Mouse (Mus musculus) hematopoietic stem cell, adult 5-6 weeks (primary cell): ENCODE data around the gene Nt5e. TPM values are rescaled to one million over a fixed set of nuclear protein-coding genes. Genes with fewer than 3 reads are reported as not detected.

Experiments used
- ATAC-seq, 2 experiments: fragments of 125-278 bp in 1 of 2; replicated peaks in 1 of 2; 2 replicates each; pipeline ENCODE4 v1.8.0; 2016 to 2017; ENCODE audit warnings: inconsistent platforms in 2 of 2, mild to moderate bottlenecking in 2 of 2, moderate number of reproducible peaks in 2 of 2, low read depth in 1 of 2, moderate TSS enrichment in 1 of 2; ENCODE audit not compliant: low FRiP score in 2 of 2, poor library complexity in 2 of 2, severe bottlenecking in 2 of 2, insufficient read depth in 1 of 2, low TSS enrichment in 1 of 2
- total RNA-seq: library from RNA; stranded (forward); fragments of 172-1452, 232-1000 nt; gene quantifications from 2 replicates; pipeline ENCODE4 v1.2.3, GENCODE M21; 2017

The Nt5e gene
- total RNA-seq, 1 experiment from 2014 or later: 2.0 TPM

DNA sequence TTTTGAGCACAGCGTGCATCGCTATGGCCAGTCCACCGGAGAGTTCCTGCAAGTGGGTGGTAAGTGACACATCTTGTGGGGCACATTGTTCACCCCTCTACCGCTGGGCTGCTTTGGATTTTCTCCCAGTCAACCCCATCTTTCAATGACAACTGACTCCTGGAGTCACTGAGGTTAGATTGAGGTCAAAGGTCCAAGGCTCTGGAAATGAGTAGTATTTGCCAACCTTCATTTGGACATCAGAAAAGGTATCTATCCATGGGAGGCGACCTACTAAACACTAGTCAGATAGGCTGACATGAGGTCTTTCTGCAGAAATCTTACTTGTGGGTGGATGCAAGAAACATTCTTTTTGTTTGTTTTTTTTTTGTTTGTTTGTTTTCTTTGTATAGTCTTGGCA is 40.3 kb downstream of the Nt5e start:
- no peak for ATAC-seq

DNA sequence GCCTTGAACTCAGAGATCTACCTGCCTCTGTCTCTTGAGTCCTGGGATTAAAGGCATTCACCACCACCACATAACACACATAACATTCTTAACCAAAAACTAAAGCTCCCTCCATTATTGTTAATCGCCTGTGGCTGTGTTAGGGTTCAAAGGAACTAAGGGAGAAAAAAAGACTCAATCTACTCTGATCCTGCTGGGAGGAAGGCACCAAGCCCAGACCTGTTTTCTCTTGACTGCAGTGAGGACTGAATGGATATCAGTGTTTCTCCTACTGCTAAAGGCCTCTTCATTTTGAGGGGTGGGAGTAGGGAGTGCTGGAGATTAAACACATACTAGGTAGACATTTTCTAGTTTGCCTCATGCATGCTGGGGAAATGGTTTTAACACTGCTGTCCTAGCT is 40.8 kb downstream of the Nt5e start:
- no peak for ATAC-seq

DNA sequence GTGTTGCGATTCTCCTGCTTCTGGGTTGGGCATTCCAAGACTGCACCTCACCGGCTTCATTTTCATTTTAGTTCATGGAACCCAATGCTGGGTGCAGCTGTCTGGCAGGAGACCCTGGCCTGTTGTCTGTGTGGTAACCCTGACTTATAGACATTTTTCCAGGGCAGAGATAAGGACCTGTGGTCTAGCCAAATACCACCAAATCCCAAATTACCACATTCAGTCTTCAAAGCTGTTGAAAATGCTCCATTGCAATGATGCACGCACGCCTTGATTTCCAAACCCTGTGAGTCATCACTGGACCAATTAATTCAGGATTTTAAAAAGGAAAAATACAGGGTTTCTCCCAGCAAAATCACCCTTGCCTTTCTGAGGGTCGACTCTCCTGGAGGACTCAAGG is 41.5 kb downstream of the Nt5e start:
- no peak for ATAC-seq

DNA sequence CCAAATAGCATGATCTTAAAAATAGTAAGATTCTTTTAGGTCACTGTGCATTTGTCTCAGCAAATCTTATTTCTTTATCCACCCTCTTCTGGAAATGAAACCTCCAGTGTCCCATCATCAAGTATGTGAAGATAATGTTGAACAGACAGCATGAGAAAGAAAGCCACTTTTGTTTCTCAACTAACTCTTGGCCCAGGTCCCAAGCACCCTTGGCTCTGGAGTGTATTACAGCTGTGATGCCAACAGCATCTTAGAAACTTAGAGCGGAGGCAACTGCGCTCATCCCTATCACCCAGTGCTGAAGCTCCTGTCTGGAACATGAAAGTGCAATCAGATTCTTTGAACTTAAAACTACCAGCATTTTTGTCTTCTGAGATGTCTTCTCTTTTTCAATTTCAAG is 42.7 kb downstream of the Nt5e start:
- ATAC-seq: no peak

DNA sequence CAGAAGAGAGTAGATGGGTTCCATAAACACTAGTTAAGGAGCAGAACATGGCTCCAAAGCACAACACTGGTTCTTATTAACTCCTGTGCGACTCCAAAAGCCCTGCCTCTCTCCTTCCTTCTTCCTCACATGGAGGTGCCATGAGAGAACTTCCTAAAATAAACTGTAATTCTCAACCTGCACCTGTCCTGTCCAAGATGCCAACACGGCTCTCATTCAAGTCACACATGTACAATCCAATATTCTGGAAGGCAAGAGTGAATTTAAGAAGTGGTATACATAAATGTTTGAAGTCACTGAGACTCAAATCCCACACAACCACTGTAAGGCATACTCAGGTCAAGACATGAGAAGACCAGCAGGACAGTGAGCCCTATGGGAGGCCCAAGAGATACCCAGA is 44.2 kb downstream of the Nt5e start:
- ATAC-seq: no peak

DNA sequence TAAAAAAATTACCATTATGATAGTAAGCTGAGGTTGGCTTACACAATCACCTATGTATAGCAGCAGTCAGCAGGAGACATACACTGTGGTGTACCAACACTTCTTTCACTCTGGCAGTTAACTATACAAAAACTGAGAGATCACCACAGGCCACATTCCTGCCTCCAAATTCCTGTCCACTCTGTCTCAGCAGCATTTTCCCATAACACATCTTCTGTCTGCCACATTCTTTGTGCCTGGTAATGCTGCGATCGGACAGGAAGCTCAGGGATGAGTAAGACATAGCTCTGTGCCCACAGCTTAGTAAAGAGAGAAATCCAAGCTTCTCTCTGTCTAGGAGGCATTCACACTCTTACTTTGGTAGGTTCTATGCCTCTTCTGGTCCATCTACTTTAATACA is 46.0 kb downstream of the Nt5e start:
- ATAC-seq: no peak

DNA sequence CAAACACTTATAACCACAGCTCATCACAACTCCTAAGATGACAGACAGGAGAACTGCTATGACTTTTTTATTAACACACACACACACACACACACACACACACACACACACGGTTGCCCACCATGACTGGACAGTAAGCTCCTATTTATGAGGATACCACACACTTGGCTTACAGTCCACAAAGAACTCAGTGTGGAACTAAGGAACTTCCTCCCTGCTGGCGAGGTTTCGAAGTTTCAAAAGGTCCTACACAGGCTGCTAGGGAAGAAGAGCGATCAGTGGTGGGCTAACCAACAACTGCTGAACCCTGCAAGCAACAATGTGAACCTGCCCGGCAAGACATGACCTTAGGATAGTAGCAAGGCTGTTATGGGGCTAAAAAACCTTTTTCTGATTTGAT is 50.5 kb downstream of the Nt5e start:
- peak; percentile 40 to 67; a peak in 3 of 4 replicates for ATAC-seq

DNA sequence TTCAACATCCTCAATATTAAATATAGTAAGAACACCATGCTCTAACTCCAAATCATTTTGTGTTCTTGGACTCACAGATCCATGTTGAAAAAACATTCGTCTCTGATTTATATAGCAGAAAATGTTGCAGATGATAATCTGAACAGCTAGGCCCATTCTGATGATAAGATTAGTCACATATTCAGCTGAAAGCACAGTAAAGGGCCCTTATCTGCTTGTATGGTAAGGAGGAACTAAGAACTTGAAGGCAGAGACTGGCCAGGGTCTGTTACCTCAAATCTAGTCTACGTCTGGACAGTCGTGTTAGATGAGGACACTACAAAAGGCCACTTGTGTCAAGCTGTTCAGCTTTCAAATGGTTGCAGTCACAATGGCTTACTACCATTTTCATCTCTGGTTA is 52.1 kb downstream of the Nt5e start:
- no peak for ATAC-seq

DNA sequence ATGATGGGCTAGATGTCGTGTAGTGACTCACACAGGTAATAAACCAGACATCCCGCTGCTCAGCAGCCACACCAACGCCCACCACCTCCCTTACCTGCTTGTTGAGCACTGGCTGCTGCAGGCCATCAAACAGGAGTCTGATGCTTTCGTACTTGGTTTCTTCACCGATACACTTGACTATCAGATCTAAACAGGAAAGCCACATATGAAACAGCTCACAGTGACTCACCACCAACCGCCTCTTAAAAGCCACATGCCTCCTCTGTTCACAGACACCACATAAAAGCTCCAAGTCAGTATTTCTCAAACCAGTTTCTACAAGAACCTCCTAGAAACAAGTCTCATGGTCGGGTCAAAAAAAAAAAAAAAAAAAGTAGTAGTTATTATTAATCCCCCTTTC is 53.1 kb downstream of the Nt5e start:
- peak; percentile 93 for ATAC-seq

DNA sequence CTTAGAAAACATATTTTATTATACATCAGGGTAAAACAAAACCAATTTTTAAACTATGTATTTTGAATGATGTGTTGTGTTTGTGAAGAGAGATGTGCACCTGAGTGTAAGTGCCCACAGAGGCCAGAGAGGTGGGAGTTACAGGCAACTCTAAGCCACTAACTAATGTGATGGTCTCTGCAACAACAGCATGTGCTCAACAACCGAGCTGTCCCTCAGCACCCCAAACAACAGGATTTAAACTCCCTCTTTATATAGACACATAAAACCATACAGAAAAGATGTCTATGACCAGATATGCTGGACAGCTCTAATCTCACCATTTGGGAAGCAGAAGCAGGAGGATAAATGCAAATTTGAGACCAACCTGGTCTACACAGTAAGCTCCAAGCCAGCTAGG is 53.5 kb downstream of the Nt5e start:
- ATAC-seq: 0 out of 4 replicates have a peak, but pooled peaks of 1 of the 2 experiments have one; percentile 13

DNA sequence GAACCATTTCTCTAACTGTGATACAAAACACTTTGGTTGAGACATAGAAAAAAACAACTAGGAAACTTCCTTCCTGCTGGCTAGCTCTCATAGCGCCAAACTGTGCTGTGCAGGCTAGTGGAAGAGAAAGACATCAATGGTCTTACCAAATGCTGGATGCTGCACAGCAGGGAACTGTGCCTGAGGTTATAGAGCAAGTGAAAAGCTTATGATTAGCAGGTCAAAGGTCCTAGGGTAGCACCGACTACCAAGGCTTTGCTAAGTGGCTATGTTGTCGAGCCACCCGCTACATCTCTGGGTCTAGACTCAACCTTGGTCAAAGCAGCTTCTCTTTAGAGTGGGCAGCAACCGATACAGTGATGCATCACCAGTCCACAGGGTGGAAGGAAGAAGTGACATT is 61.8 kb downstream of the Nt5e start:
- ATAC-seq: no peak

DNA sequence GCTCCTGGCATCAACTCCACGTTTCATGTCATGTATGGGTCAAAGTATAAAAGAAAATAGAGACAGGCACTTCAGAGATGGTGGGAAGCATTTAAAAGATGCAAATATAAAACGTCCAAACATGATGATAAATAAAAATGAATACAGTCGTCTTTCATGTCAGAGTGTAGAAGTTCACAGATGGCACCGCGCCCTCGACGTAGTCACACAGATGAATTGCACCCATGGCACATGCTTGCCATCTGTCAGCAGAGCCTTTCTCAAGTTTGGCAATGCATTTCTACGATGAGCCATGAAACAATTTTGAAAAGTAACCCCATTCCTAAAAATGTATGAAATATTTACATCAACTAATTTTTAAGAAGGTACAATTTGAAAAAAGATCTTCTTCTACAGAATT is 67.9 kb downstream of the Nt5e start:
- no peak for ATAC-seq

DNA sequence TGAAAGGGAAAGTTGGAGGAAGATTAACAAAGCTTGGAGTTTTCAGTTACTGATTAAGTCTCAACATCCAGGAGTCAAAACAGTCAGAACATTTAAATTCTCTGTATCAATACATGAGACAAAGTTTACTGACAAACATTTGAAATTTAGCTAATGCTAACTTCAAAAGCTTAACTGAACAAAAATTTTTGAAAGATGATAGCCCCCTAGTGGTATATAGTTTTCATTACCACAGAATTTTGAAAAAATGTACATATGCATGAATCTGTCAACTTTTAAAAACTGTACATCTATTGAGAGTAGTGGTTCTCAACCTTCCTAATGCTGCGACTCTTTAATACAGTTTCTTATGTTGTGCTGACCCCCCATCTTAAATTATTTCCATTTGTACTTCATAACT is 71.5 kb downstream of the Nt5e start:
- ATAC-seq: peak in 1 of 2 experiments; percentile 69; a peak in 3 of 4 replicates

DNA sequence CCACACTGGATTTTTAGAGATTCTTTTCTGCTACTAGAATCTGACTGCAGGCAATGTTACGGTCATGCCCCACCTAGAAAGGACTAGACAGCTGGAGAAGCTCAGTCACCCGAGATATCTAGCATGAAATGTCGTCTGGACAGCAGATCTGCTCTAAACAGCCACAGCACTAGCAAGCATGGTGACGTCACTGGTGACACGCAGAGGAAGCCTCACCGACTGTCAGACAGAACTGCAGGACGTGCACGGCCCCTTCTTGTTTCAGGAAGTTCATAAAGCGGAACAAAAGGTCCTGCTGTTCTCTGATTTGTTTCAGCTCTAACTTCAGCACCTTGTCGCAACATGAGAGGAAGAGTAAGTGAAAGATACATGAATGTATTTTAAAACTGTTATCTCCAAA is 77.1 kb downstream of the Nt5e start:
- peak; percentile 99 to 100 for ATAC-seq

DNA sequence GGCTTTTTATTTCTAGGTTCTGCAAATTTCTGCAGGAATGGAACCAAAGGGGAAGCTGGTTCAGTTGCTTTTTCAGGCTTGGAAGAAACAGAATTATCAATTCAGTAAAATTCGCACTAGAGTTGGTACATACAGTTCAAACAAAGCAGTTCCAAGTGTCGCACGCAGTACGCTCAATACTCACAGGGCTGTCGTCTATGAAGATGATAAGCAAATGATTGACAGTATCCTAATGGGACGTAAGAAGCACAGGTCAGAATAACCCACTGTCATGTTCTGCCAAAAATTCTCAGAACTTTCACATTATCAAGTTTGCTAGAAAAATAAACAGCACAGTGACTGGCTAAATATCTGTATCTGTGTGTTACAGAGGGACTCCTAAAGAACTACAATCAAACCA is 77.5 kb downstream of the Nt5e start:
- ATAC-seq: peak in 1 of 2 experiments; percentile 8; a peak in 1 of 4 replicates

DNA sequence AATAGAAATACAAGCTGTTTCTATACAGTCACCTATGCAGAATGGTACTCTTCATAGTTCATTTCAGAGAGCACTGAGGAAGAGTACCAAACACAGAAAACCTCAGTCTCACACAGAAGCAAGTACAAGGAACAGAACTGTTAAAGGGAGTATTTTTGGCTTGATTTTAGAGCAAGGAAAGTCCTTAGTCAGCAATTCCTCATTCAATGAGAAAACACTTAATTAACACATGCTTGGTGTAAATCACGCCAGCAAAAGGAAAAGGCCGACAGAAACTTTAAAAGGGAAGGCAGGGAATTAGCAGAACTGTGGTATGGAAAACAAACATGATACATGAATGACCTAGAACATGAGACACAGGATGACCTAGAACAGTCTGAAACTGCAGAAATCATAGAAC is 83.0 kb downstream of the Nt5e start:
- ATAC-seq: no peak

DNA sequence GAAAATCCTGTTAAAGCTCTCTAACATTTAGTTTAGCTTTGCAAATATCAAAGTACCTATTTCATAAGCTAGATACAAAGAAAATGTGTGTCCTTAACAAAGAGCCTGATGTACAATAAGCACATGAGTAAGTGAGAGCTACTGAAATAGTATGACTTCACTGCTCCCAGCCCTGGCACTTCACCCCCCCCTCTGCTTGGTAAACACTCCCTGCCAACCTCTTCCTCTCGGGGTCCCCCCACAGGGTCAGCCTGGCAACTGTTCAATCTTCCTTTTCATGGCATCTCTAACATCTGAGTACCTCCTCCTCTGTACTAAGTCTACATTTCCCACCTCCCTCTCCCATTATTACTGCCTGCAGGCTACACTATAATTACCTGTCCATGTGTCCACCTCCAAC is 89.8 kb downstream of the Nt5e start:
- ATAC-seq: no peak
